Mouse (Mus musculus): ENCODE measurements around the gene Lzts3.

GRCm38 (mm10) chr2:130602195-130602594 is 40.4 kb downstream of the Lzts3 start:
- no peak for TF ChIP-seq POLR2A (IDR thresholded peaks at IDR 0.05; ENCODE audit: insufficient read depth, low read depth, low read length)
- TF ChIP-seq CTCF (IDR thresholded peaks at IDR 0.05): no peak
